Mouse (Mus musculus): ENCODE results near the gene Pik3c2b. TPM values are rescaled to one million over a fixed set of nuclear protein-coding genes. Genes with fewer than 3 reads are reported as not detected.

Gene Pik3c2b
- polyA plus RNA-seq, 1 experiment from 2014 or later, result 6.3 TPM

DNA sequence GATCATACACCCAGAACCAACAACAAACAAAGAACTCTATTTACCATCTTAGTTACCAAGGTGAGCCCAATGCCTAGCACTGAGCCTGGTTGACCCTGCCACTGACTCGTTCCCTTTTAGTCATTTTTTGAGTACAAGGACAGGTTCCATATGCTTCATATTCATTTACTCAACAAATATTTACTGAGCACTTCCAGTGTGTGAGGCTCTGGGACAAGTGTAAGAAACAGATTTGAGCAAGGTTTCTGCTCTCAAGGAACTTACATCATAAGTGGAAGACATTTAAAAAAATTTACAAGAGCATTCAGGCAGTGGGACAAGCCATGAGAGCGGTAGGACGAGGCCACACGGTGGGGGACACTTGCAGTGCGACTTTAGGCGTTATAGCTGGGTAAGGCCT, 109.8 kb downstream of the Pik3c2b start:
- no peak for ATAC-seq (replicated peaks; ENCODE audit: low FRiP score)
- Histone ChIP-seq H3K9me3 (replicated peaks) (no peaks in the 10 kb centered on the region), H3K4me1 (peaks cover 7% of the 10 kb centered on the region), H3K27ac (no peak overlapping the region), H3K27me3 (peaks cover 4% of the 10 kb centered on the region; the same call in 1 of the 2 replicates), H3K4me3 (replicated peaks) (no peak overlapping the region), H3K4me2 (no peak overlapping the region), H3K9ac (no peak overlapping the region), H3K36me3 (no peaks in the 10 kb centered on the region)
- 82% methylated on average over 6 of the region's 6 CpGs for WGBS

Other genes starting within 250 kb of the Pik3c2b start
- 4.2 and 6.9 TPM in 2 replicates for gene Lrrn2, start 165.4 kb upstream of the Pik3c2b start, polyA plus RNA-seq (2015; fragmentation: Nextera tagmentation; extraction: Ambion mirVana)
- 32.4 and 32.6 TPM in 2 replicates for gene Mdm4, start 15.1 kb upstream of the Pik3c2b start, polyA plus RNA-seq (2015; fragmentation: Nextera tagmentation; extraction: Ambion mirVana)
- gene Ppp1r15b, start 85.5 kb downstream of the Pik3c2b start, polyA plus RNA-seq (2015; fragmentation: Nextera tagmentation; extraction: Ambion mirVana), result 42.1 and 42.2 TPM in 2 replicates
- gene Plekha6, start 118.5 kb downstream of the Pik3c2b start, polyA plus RNA-seq (2015; fragmentation: Nextera tagmentation; extraction: Ambion mirVana), result 6.9 and 8.4 TPM in 2 replicates